Mouse (Mus musculus): ENCODE measurements around the gene Pycr2.

DNA sequence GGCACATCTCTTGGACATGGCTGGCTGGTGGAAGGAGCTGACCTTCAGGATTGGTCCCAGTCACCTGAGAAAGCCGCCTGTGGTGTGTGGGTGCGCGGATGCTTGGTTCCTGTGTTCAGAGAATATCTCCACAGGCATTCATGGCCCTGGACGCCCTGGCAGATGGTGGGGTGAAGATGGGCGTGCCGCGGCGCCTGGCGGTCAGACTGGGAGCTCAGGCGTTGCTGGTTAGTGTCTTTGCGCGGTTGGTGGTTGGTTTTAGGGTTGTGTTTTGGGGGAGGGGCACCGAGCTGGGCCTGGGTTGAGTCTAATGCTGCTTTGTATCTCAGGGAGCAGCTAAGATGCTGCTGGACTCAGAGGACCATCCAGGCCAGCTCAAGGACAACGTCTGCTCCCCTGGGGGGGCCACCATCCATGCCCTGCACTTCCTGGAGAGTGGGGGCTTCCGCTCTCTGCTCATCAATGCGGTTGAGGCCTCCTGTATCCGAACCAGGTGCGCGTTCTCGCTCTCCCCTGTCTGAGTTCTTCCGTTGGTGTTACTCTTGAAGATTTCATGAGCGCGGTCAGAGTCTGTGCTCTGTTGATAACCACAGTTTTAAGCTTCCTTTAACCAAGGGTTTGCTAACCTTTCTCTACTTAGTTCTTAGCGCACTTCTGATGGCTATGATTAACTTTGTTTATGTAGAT is 2.5 kb downstream of the Pycr2 start:
- TF ChIP-seq POLR2A (IDR thresholded peaks at IDR 0.05; ENCODE audit: borderline replicate concordance, insufficient read depth, low read length) (no peak), CTCF (IDR thresholded peaks at IDR 0.05; ENCODE audit: borderline replicate concordance, insufficient read depth, low read depth, low read length) (no peak)

All from cerebellum, adult 2 months (tissue).